Mouse (Mus musculus): Measurements from ENCODE around the gene Larp4b. TPM values are rescaled to one million over a fixed set of nuclear protein-coding genes. Genes with fewer than 3 reads are reported as not detected.
A peak's percentile ranks its signal among the peaks of the same experiment; 100 is the strongest.
"Not testable (repeated sequence)": the region's sequence is repeated elsewhere in the genome, so short reads cannot be mapped to it uniquely, and the experiment has no call there.

Larp4b gene
- 11.9 and 15.7 TPM in 2 replicates for polyA plus RNA-seq (2012; ENCODE audit: insufficient read depth, low replicate concordance)

GRCm38 (mm10) chr13:9093316-9094155 is at the start of gene Larp4b:
Larp4b (plus strand) TSS chr13:9093881.
- Histone ChIP-seq H3K27me3 (replicated peaks) (no peaks in the 10 kb centered on the region), H3K4me1 (peaks cover 39% of the 10 kb centered on the region), H3K36me3 (replicated peaks; ENCODE audit: low read length) (peaks cover 10% of the 10 kb centered on the region), H3K9me3 (no peaks in the 10 kb centered on the region), H3K4me3 (replicated peaks) (peak within 1 kb of the TSS; percentile 94)
- TF ChIP-seq GATA1 (IDR thresholded peaks at IDR 0.05; ENCODE audit: borderline replicate concordance, low read length) (no peak), FLI1 (IDR thresholded peaks at IDR 0.05; ENCODE audit: low read length) (peak; percentile 58; the same call in 1 of the 2 replicates)

- H3K4me3 ChIP-seq (replicated peaks): no peak overlapping the region
- H3K36me3 ChIP-seq (replicated peaks; ENCODE audit: low read length): no peaks in the 10 kb centered on the region
- no peaks in the 10 kb centered on the region for H3K27me3 ChIP-seq (replicated peaks)
- TF ChIP-seq GATA1 (IDR thresholded peaks at IDR 0.05; ENCODE audit: borderline replicate concordance, low read length): no peak
- TF ChIP-seq FLI1 (IDR thresholded peaks at IDR 0.05; ENCODE audit: low read length): no peak
- peaks cover 27% of the 10 kb centered on the region for H3K4me1 ChIP-seq
- H3K9me3 ChIP-seq: peaks cover 5% of the 10 kb centered on the region
Measured at GRCm38 (mm10) chr13:9044731-9045130, 49.0 kb upstream of the Larp4b start.

GRCm38 (mm10) chr13:9052049-9052691 is 41.5 kb upstream of the Larp4b start:
- H3K9me3 ChIP-seq; H3K4me3 ChIP-seq (replicated peaks); H3K27me3 ChIP-seq (replicated peaks); H3K36me3 ChIP-seq (replicated peaks; ENCODE audit: low read length): not testable (repeated sequence)
- H3K4me1 ChIP-seq: peaks cover 22% of the 10 kb centered on the region

GRCm38 (mm10) chr13:9057277-9057676 is 36.4 kb upstream of the Larp4b start:
- Histone ChIP-seq H3K36me3 (replicated peaks; ENCODE audit: low read length) (no peaks in the 10 kb centered on the region), H3K9me3 (no peaks in the 10 kb centered on the region), H3K4me3 (replicated peaks) (no peak overlapping the region), H3K27me3 (replicated peaks) (no peaks in the 10 kb centered on the region), H3K4me1 (peaks cover 28% of the 10 kb centered on the region)
- TF ChIP-seq FLI1 (IDR thresholded peaks at IDR 0.05; ENCODE audit: low read length): no peak
- no peak for TF ChIP-seq GATA1 (IDR thresholded peaks at IDR 0.05; ENCODE audit: borderline replicate concordance, low read length)

GRCm38 (mm10) chr13:9058706-9059105 is 35.0 kb upstream of the Larp4b start:
- H3K4me3 ChIP-seq (replicated peaks): no peak overlapping the region
- H3K9me3 ChIP-seq: no peaks in the 10 kb centered on the region
- H3K27me3 ChIP-seq (replicated peaks): no peaks in the 10 kb centered on the region
- peaks cover 21% of the 10 kb centered on the region for H3K4me1 ChIP-seq
- H3K36me3 ChIP-seq (replicated peaks; ENCODE audit: low read length): no peaks in the 10 kb centered on the region
- TF ChIP-seq GATA1 (IDR thresholded peaks at IDR 0.05; ENCODE audit: borderline replicate concordance, low read length) (no peak), FLI1 (IDR thresholded peaks at IDR 0.05; ENCODE audit: low read length) (no peak)

GRCm38 (mm10) chr13:9061394-9061793 is 32.3 kb upstream of the Larp4b start:
- Histone ChIP-seq H3K36me3 (replicated peaks; ENCODE audit: low read length) (no peaks in the 10 kb centered on the region), H3K4me1 (peaks cover 25% of the 10 kb centered on the region), H3K9me3 (no peaks in the 10 kb centered on the region), H3K4me3 (replicated peaks) (no peak overlapping the region), H3K27me3 (replicated peaks) (peaks cover 1% of the 10 kb centered on the region)
- TF ChIP-seq GATA1 (IDR thresholded peaks at IDR 0.05; ENCODE audit: borderline replicate concordance, low read length): no peak
- TF ChIP-seq FLI1 (IDR thresholded peaks at IDR 0.05; ENCODE audit: low read length): no peak

- Histone ChIP-seq H3K4me3 (replicated peaks) (no peak overlapping the region), H3K4me1 (peaks cover 24% of the 10 kb centered on the region), H3K9me3 (no peaks in the 10 kb centered on the region), H3K36me3 (replicated peaks; ENCODE audit: low read length) (no peaks in the 10 kb centered on the region), H3K27me3 (replicated peaks) (peaks cover 1% of the 10 kb centered on the region)
- TF ChIP-seq GATA1 (IDR thresholded peaks at IDR 0.05; ENCODE audit: borderline replicate concordance, low read length): no peak
- TF ChIP-seq FLI1 (IDR thresholded peaks at IDR 0.05; ENCODE audit: low read length): no peak
Measured at GRCm38 (mm10) chr13:9064196-9064595, 29.5 kb upstream of the Larp4b start.

- TF ChIP-seq FLI1 (IDR thresholded peaks at IDR 0.05; ENCODE audit: low read length): no peak
- TF ChIP-seq GATA1 (IDR thresholded peaks at IDR 0.05; ENCODE audit: borderline replicate concordance, low read length): no peak
- Histone ChIP-seq H3K4me1 (peaks cover 21% of the 10 kb centered on the region), H3K4me3 (replicated peaks) (no peak overlapping the region), H3K9me3 (no peaks in the 10 kb centered on the region), H3K27me3 (replicated peaks) (peaks cover 1% of the 10 kb centered on the region), H3K36me3 (replicated peaks; ENCODE audit: low read length) (no peaks in the 10 kb centered on the region)
Measured at GRCm38 (mm10) chr13:9066107-9066506, 27.6 kb upstream of the Larp4b start.

- H3K9me3 ChIP-seq: no peaks in the 10 kb centered on the region
- H3K4me3 ChIP-seq (replicated peaks): no peak overlapping the region
- H3K36me3 ChIP-seq (replicated peaks; ENCODE audit: low read length): no peaks in the 10 kb centered on the region
- H3K27me3 ChIP-seq (replicated peaks): peaks cover 2% of the 10 kb centered on the region
- peaks cover 15% of the 10 kb centered on the region for H3K4me1 ChIP-seq
- TF ChIP-seq GATA1 (IDR thresholded peaks at IDR 0.05; ENCODE audit: borderline replicate concordance, low read length) (no peak), FLI1 (IDR thresholded peaks at IDR 0.05; ENCODE audit: low read length) (no peak)
Measured at GRCm38 (mm10) chr13:9071008-9071407, 22.7 kb upstream of the Larp4b start.

- Histone ChIP-seq H3K36me3 (replicated peaks; ENCODE audit: low read length) (no peaks in the 10 kb centered on the region), H3K4me1 (peaks cover 4% of the 10 kb centered on the region), H3K4me3 (replicated peaks) (no peak overlapping the region), H3K9me3 (no peaks in the 10 kb centered on the region), H3K27me3 (replicated peaks) (peaks cover 4% of the 10 kb centered on the region)
- TF ChIP-seq GATA1 (IDR thresholded peaks at IDR 0.05; ENCODE audit: borderline replicate concordance, low read length): no peak
- TF ChIP-seq FLI1 (IDR thresholded peaks at IDR 0.05; ENCODE audit: low read length): no peak
Measured at GRCm38 (mm10) chr13:9073818-9074217, 19.9 kb upstream of the Larp4b start.
